Mouse (Mus musculus) left cerebral cortex, adult 2 months (tissue): ENCODE measurements around the gene Bsdc1. TPM values are rescaled to one million over a fixed set of nuclear protein-coding genes. Genes with fewer than 3 reads are reported as not detected.

Experiments
- DNase-seq, 2 experiments: peaks; one replicate each; pipeline ENCODE4 v3.0.0; 2021 to 2022; ENCODE audit warnings: low spot score in 2 of 2, mixed read lengths in 1 of 2; ENCODE audit errors: extremely low spot score in 1 of 2
- H3K27ac ChIP-seq: fragments of 200-600 bp; 2 replicates; pipeline ENCODE4 v1.8.1; 2022
- H3K4me3 ChIP-seq: fragments of 200-600 bp; 2 replicates; pipeline ENCODE4 v1.8.1; 2022
- CTCF ChIP-seq: fragments of 200-600 bp; IDR thresholded peaks from 2 replicates; pipeline ENCODE4 v1.8.1; 2022; ENCODE audit warnings: antibody characterized with exemption, mild to moderate bottlenecking, moderate library complexity
- intact Hi-C: fragments of 180-260 bp; cut with DNase I; formaldehyde crosslinking; loops from one replicate; pipeline ENCODE4 v1.15.1; 2025
- total RNA-seq, 2 experiments: library from RNA; stranded (reverse); gene quantifications; 2 replicates each; pipeline ENCODE4 v1.2.3; 2021

Gene Bsdc1
- total RNA-seq, 2 experiments from 2014 or later, result 56.6 to 57.8 TPM

DNA sequence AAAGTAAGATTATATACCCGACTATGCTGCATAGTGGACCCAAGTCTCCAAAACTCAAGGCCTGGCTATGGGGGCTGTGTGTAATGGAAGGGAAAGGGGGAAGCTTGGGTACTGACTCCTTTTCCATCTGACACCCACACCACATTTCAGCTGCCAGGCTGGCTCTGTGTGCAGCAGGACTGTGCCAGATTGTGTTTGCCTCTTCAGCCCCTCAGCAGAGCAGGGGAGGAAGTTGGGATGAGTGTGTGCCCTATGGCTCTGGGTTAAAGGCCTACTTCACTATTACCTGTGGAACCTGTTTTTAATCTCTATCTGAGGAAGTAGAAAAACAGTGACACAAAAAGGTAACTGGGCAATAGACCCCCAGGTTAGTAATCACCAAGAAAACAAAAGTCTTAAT, 19.7 kb downstream of the Bsdc1 start:
- no peak for DNase-seq
- no peak for TF ChIP-seq CTCF

DNA sequence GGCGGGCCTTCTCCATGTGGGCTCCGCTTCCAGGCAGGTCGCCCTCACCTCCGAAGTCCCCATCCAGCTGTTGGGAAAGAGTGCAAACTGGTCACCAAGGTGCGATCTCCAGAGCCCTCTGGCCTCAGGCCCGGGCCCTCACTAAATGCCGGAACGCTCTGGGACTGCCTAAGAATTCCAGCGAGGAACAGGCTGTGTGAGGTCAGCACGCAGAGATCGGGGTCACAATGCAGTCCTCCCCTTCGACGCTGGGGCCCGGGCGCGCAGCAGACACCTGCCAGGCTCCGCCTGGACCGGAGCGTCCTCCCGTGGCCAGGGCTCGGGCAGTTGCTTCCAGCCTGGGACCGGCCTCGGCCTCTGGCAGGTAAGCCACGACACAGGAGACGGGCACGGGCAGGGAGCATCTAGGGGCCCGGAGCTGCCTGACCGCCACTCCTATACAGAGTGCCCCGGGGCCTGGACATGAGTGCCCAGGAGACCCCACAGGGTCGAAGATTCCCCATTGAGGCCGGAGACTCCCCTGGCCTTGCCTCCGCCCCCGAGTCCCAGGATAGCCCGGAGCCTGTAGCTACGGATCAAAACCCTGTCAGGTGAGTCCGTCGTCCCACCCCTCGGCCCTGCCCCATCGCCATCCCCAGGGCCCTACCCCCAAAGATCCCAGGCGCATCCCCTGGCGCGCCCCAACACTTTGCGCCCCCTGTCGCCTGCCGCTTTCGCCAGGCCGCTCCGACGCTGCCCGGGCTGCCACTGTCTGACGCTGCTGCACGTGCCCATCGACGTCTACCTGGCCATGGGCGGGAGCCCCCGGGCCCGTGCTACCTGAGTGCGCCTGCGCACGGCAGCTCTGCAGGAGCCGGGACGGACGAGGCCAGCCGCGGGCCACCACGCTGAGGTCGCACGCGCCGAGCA, 29.8 kb downstream of the Bsdc1 start, which contains the start of the genes Tssk3 and Fam229a:
Gene Tssk3, minus strand, starts transcription at position 51 of the 909 bp plus-strand sequence.
Gene Fam229a, plus strand, starts transcription at position 219 of the 909 bp plus-strand sequence.
- Histone ChIP-seq H3K4me3 (peak within 1 kb of the TSS; percentile 43), H3K27ac (peak within 1 kb of the TSS; percentile 11; the same call in 1 of the 2 replicates)
- peak; percentile 1 for TF ChIP-seq CTCF
- intact Hi-C loops, result loop anchor here (5.0 kb wide), 1 partner anchor 116 kb away; no protein-coding TSS in a partner anchor
- peak in 1 of 2 experiments; percentile 48 for DNase-seq

More for the DNA sequence above, 19.7 kb downstream of the Bsdc1 start:
- Histone ChIP-seq H3K4me3 (no peak overlapping the region), H3K27ac (no peak overlapping the region)
- intact Hi-C loops, result no loop called here

DNA sequence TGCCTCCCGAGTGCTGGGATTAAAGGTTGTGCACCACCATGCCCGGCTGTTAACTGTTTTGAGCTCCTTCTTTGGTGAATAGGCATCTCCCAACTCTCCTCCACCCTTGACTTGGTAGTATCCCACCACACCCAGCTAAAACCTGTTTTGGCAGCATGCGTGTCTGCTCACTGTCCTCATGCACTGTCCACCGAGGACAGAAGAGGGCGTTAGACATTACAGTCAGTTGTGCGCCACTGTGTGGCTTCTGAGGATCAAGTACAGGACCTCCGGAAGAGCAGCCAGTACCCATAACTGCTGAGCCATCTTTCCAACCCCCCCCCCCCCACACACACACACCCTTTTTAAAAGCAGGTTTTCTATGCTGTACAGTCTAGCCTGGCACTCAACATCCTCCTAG, 33.3 kb downstream of the Bsdc1 start:
- intact Hi-C loops, result loop anchor here (5.0 kb wide), 1 partner anchor 113 kb away; no protein-coding TSS in a partner anchor

DNA sequence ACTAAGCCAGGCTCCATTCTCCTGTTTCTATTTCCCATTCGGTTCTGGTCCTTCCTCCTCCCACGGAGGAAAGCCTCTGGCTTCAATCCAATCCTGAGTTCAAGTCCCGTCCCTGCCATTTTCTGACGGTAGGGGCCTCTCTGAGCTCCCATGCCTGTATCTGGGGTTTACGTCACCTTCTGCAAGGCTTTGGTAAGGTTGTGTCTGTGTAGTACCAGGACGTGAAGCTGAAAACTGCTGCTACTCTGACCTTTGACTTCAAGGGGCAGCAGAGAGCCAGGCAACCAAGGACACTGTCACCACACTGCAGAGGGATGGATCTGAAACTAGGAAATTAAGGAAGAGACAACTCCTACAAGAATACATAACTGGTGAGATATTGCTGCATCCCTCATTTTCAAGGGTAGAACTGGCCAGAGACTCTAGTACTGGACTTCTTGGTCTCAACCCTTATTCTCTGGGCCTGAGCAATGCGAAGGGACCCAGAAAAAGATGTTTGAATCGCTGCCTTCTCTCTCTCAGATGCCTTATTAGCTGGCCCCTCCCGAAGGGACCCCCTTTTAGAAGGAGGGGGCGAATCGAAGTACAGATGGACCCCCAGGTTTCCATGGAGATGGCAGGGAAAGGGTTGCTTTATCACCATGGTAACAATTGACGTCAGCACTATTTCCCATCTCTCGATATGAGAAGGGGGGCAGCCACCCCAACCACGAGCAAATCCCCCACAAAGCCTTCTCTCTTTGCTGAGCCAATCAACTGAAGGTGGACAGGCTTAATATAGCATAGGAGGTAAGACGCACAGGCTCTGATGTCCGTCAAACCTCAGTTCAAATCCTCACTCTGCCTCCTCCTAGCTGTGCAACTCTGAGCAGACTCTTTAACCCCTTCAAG, 34.5 kb downstream of the Bsdc1 start:
- H3K27ac ChIP-seq, result peak overlapping the region; percentile 78
- H3K4me3 ChIP-seq, result no peak overlapping the region
- peak; percentile 15 for TF ChIP-seq CTCF
- peak; percentile 27 to 43 for DNase-seq
- intact Hi-C loops, result no loop called here

More for the DNA sequence above, 33.3 kb downstream of the Bsdc1 start:
- Histone ChIP-seq H3K4me3 (no peak overlapping the region), H3K27ac (no peak overlapping the region)
- TF ChIP-seq CTCF, result no peak; the same call in none of the 2 replicates
- DNase-seq, result no peak

DNA sequence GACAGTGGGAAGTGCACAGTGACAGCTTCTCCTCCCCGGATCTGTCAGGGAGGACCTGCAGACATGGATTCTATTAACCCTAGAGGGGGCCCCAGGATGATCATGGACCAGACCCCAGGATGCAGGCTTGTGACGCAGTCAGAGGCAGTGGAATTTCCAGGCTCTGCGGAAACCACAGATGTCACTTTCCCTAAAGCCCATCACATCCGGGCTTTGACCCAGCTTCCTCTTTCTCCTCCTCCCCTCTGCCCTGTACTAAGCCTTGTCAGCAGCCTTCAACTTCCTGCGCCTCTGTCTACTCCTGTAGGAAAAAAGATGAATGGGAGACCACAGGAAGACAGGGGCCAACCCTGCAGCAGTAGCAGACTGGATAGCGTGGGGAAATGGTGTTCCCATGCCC, 35.2 kb downstream of the Bsdc1 start:
- TF ChIP-seq CTCF, result no peak
- H3K4me3 ChIP-seq, result no peak overlapping the region
- H3K27ac ChIP-seq, result peak overlapping the region; percentile 78
- intact Hi-C loops, result no loop called here
- DNase-seq, result no peak

DNA sequence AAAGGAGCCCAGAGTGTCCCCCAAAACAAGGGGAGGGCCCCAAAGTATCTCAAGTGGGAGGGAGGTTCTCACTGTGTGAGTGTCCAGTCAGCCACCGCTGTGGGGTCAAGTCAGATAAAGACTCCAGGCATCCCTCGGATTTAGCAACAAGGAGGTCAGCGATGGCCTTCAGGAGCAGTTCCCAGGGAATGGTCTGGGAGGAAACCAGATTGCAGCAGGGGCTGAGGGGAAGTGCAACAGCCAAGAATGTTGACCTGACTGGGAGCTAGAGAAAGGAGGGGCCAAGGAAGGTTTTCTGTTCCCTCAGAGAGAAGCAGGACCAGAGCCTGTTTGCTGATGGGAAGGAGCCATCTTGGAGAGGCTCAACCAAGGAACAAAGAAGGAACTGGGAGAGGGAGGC, 37.6 kb downstream of the Bsdc1 start:
- Histone ChIP-seq H3K4me3 (no peak overlapping the region), H3K27ac (no peak overlapping the region)
- no peak for TF ChIP-seq CTCF
- DNase-seq, result no peak
- intact Hi-C loops, result no loop called here

DNA sequence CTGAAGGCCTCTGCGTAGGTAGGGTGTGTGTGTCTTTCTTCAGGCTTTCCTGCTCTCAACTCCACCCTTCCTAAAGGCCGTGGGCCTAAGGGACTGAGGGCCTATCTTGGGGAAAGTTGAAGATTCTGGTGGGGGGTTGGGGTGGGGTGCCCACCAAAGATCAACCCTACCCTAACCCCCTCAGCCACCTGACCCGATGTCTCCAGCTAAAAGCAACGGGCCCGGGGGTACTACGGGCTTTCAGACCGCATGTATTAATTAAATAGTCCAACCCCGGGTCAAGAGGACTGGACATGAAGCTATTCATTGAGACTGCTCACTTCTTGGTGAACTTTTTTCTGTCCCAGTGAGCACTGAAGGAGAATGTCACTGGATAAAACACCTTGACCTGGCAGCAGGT, 38.6 kb downstream of the Bsdc1 start:
- intact Hi-C loops, result no loop called here
- peak overlapping the region; percentile 81 for H3K4me3 ChIP-seq
- no peak for DNase-seq
- TF ChIP-seq CTCF, result no peak
- peak overlapping the region; percentile 85 for H3K27ac ChIP-seq

DNA sequence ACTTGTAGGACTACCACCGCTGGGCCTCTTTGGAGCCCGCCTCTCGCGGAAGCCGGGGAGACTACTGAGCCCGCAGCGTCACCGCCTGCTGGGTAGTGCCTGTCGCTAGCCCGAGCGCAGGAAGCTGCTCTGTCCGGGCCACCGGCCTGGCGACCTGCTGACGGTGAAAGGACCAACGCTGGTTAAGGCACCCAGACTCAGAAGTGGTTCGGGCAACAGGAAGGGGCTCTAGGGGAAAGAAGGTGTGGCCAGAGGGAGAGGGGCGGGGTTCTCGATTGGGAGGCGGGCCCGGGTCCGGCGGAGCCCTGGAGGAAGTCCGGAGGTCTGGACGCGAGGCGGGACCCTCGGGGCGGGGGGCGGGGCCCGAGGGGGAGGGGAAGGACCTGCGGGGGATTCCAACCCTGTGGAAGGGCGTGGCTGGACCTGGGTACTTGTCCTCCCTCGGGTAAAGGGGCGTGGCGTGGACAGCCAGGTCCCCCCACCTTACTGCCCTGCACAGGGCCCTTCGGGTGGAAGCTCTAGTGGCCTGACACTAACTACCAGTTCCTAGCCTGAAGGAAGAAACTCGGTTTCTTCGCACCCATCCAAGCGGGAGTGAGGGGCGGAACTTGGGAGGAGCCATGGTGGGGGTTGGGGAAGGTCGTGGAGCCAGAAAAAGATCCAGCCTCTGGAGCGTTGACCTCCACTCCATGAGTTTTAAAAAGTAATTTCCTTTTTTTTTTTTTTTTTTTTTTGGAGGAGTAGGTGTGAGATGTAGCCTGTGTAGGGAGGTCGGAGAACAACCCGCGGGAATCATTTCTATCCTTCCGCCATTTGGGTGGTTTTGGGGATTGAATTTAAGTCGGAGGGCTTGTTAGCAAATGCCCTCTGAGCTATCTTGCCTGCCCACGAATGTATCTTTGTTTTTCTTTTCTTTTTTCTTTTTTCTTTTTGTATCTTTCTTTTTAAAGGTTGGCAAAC, 39.5 kb downstream of the Bsdc1 start:
- peak overlapping the region; percentile 85 for H3K27ac ChIP-seq
- intact Hi-C loops, result no loop called here
- no peak for TF ChIP-seq CTCF
- peak overlapping the region; percentile 81 for H3K4me3 ChIP-seq
- peak; percentile 55 to 67 for DNase-seq

DNA sequence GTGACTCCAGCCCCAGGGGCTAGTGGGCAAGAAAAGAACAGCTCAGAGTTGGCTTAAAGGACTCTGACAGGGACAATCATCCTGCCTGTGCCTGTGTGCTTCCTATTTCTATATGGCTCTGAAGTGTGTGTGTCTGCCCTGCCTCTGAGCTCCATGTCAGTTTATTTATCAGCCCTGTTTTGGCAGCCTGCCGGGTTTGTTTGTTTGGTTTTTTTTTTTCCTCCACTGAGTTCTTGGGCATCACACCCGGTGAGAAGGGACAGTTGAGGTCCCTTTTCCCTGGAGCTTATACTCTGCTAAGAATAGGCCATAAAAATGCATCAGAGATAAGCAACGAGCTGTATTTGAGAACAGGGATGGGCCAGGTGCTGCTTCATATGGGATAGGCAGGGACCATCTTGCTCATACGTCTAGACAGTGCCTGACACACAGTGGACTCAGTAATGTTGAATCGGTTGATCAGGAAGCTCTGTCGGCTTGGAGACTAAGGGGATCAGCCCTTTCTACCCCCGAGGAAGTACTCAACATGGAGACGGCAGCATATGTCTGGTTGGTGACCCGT, 41.0 kb downstream of the Bsdc1 start:
- H3K27ac ChIP-seq, result no peak overlapping the region
- intact Hi-C loops, result no loop called here
- H3K4me3 ChIP-seq, result no peak overlapping the region
- no peak for TF ChIP-seq CTCF
- no peak for DNase-seq

DNA sequence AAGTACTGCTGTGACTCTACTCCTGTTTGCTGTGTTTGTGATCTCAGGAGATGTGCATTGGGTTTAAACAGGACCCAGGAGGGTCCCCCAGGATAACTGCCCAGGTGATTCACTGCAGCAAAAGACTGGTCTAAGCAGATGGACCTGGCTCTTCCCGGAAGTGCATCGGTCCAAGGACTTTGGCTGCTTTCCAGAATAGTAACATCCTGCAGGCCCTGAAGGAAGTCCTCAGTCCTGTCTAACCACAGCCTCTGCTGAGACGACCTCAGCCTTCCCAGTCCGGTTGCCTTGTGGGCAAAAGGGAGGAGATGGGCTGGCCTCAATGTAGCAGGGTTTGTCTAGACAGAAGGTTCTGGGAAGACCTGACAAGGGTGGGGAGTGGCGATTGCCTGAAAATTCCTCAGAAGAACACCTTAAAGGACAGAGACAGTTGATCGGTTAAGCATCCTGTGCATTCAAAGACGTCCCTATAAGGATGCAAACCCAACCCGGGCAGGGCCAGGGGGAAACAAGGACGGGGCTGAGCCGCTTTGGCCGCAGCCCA, 41.6 kb downstream of the Bsdc1 start:
- Histone ChIP-seq H3K27ac (no peak overlapping the region), H3K4me3 (no peak overlapping the region)
- DNase-seq, result no peak
- intact Hi-C loops, result no loop called here
- no peak for TF ChIP-seq CTCF
